Mouse (Mus musculus): ENCODE results near the gene Mnat1. TPM values are rescaled to one million over a fixed set of nuclear protein-coding genes. Genes with fewer than 3 reads are reported as not detected.
"Not testable (repeated sequence)": the region's sequence is repeated elsewhere in the genome, so short reads cannot be mapped to it uniquely, and the experiment has no call there.

Mnat1 gene
- polyA plus RNA-seq, 1 experiment = 2.2 TPM

DNA sequence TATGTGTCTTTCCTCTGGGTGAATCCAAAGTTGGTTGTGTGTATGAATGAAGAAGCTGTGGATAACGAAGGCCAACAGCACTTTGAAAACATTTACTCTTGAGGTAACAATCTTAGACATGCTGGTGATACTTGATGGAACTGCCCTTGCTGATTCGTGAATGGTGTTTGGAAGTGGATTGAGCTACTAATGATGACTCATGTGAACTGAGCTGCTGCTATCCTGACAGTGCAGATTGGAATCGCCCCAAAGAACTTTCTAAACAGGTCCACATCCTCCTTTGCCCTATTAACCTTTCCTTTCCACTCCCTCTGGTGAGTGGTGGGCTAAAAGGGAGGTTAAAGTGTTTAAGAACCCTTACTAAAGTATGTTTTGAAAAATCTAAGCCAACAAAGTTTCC is 17.2 kb downstream of the Mnat1 start:
- Histone ChIP-seq H3K27me3 (ENCODE audit: control insufficient read depth, insufficient read depth, low read length) (no peaks in the 10 kb centered on the region), H3K4me3 (ENCODE audit: extremely low read depth, insufficient read depth, insufficient read length) (no peak overlapping the region), H3K4me1 (ENCODE audit: control insufficient read depth, insufficient read depth, insufficient read length) (no peaks in the 10 kb centered on the region), H3K27ac (ENCODE audit: insufficient read depth, low read length) (no peak overlapping the region), H3K36me3 (ENCODE audit: control insufficient read depth, insufficient read depth, low read length) (no peaks in the 10 kb centered on the region)
- WGBS = 76% methylated on average over 3 of the region's 3 CpGs
- no peak for DNase-seq (ENCODE audit: low read depth in 1 of 2, low spot score in 2 of 2)
- TF ChIP-seq POLR2A (IDR thresholded peaks at IDR 0.05; ENCODE audit: low read depth, low read length) = no peak
- TF ChIP-seq CTCF (IDR thresholded peaks at IDR 0.05; ENCODE audit: extremely low read depth, insufficient read depth, insufficient read length, insufficient replicate concordance) = no peak

DNA sequence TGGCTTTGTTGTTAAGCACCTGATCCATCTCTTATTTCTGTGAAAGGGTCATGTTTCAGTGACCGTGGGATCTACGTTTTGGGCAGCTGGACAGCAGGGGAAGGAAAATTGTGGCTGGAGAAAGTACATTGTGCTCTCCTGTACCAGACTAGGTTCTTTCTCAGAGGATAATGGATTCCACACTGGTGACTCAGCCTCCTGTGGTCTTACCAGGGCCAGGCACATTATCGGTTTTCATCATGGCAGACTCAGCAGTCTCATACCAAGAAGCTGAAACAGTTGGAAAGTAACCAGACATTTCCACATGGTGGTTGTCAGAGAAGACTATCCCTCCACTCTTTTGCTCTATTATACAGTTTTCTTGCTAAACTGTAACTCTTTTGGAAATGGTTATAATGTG is 23.7 kb downstream of the Mnat1 start:
- H3K27me3 ChIP-seq (ENCODE audit: control insufficient read depth, insufficient read depth, low read length) = no peaks in the 10 kb centered on the region
- DNase-seq (ENCODE audit: low read depth in 1 of 2, low spot score in 2 of 2) = no peak
- no peak for TF ChIP-seq CTCF (IDR thresholded peaks at IDR 0.05; ENCODE audit: extremely low read depth, insufficient read depth, insufficient read length, insufficient replicate concordance)
- TF ChIP-seq POLR2A (IDR thresholded peaks at IDR 0.05; ENCODE audit: low read depth, low read length) = no peak
- no peak overlapping the region for H3K27ac ChIP-seq (ENCODE audit: insufficient read depth, low read length)
- 83% methylated on average over 3 of the region's 3 CpGs for WGBS
- no peaks in the 10 kb centered on the region for H3K4me1 ChIP-seq (ENCODE audit: control insufficient read depth, insufficient read depth, insufficient read length)
- H3K4me3 ChIP-seq (ENCODE audit: extremely low read depth, insufficient read depth, insufficient read length) = no peak overlapping the region
- H3K36me3 ChIP-seq (ENCODE audit: control insufficient read depth, insufficient read depth, low read length) = no peaks in the 10 kb centered on the region

GRCm38 (mm10) chr12:73151038-73151437 is 27.5 kb downstream of the Mnat1 start:
- WGBS = 86% methylated on average over 5 of the region's 5 CpGs
- not testable (repeated sequence) for H3K4me3 ChIP-seq (ENCODE audit: extremely low read depth, insufficient read depth, insufficient read length); DNase-seq (ENCODE audit: low read depth in 1 of 2, low spot score in 2 of 2); H3K27me3 ChIP-seq (ENCODE audit: control insufficient read depth, insufficient read depth, low read length); H3K36me3 ChIP-seq (ENCODE audit: control insufficient read depth, insufficient read depth, low read length); H3K4me1 ChIP-seq (ENCODE audit: control insufficient read depth, insufficient read depth, insufficient read length); H3K27ac ChIP-seq (ENCODE audit: insufficient read depth, low read length)

DNA sequence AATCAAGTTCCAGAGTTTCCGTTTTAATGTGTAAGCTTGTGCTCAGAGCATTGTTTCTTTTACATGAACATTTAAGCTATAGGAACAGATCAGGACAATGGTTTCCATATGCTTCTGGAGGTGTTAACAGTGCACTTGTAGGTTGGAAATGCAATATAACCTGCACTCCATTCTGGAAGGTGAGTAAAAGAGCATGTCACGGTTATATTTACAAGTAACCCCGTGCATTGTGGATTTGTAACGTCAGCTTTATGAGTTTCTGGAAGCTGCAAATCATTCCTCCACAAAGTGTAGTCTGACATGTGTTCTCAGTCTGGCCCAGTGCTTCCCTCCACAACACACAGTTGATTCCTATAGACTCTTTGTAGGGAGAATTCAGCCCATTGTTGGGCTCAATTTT is 30.6 kb downstream of the Mnat1 start:
- WGBS = 89% methylated on average over 4 of the region's 4 CpGs
- no peak for DNase-seq (ENCODE audit: low read depth in 1 of 2, low spot score in 2 of 2)
- H3K36me3 ChIP-seq (ENCODE audit: control insufficient read depth, insufficient read depth, low read length) = no peaks in the 10 kb centered on the region; the same call in 1 of the 2 replicates

DNA sequence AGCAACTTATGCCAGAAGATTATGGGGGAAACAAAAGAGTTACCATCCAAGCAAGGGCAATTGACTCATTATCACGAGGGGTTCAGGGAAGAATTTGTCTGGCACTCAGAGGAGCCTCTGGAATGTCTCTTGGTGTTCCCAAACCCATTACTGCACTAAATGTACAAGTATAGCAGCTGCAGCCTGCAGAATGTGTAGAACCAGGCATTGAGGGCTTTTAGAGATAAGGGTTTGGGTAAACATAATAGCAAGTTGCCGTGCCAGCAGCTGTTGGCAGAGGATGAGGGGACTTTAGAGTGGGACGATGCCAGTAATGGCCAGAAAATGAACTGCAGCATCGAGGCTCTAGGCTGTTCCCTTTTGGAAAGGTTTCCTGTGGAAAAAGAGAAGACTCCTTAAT is 36.8 kb downstream of the Mnat1 start:
- no peak for DNase-seq (ENCODE audit: low read depth in 1 of 2, low spot score in 2 of 2)

More for the DNA sequence above, 30.6 kb downstream of the Mnat1 start:
- H3K4me3 ChIP-seq (ENCODE audit: extremely low read depth, insufficient read depth, insufficient read length) = no peak overlapping the region
- TF ChIP-seq CTCF (IDR thresholded peaks at IDR 0.05; ENCODE audit: extremely low read depth, insufficient read depth, insufficient read length, insufficient replicate concordance) = no peak
- no peak for TF ChIP-seq POLR2A (IDR thresholded peaks at IDR 0.05; ENCODE audit: low read depth, low read length)
- no peaks in the 10 kb centered on the region for H3K27me3 ChIP-seq (ENCODE audit: control insufficient read depth, insufficient read depth, low read length)
- no peaks in the 10 kb centered on the region for H3K4me1 ChIP-seq (ENCODE audit: control insufficient read depth, insufficient read depth, insufficient read length)
- H3K27ac ChIP-seq (ENCODE audit: insufficient read depth, low read length) = no peak overlapping the region

DNA sequence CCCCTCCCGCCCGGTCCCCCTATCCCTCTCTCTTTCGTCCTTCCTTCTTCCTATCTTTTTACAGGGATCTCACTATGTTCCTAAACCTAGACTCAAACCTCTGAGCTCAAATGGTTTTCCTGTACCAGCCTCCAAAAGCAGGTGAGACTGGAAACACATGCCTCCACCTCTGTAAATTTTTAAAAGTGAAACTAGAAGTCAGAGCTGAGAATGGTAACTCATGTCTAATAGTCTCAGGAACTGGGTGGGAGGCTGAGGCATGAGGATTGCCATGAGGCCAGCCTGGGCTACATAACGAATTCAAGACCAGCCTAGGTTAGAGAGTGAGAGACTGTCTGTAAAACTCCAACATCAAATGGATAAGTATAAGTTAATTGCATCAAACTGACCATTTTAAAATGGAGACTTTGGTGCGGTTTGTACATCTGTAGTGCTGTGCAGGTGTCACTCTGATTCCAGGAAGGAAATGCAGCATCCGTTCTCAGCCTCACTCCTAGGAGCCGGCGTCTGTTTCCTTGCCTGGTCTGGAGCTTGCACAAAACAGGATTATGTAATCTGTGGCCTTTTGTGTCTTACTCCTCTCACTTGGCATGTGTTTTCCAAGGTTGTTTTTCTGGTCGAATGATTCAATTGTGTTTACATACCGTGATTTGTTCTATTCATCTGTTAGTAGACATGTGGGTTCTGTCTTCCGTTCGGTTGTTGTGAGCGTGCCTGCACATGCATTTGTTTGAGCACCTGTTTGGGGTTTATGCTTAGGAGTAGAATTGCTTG is 39.1 kb downstream of the Mnat1 start:
- no peak for DNase-seq (ENCODE audit: low read depth in 1 of 2, low spot score in 2 of 2)
- WGBS = 49% methylated on average over 13 of the region's 13 CpGs

More for the DNA sequence above, 36.8 kb downstream of the Mnat1 start:
- 77% methylated on average over 4 of the region's 4 CpGs for WGBS
- Histone ChIP-seq H3K4me1 (ENCODE audit: control insufficient read depth, insufficient read depth, insufficient read length) (no peaks in the 10 kb centered on the region), H3K27ac (ENCODE audit: insufficient read depth, low read length) (no peak overlapping the region), H3K36me3 (ENCODE audit: control insufficient read depth, insufficient read depth, low read length) (no peaks in the 10 kb centered on the region; the same call in 1 of the 2 replicates), H3K4me3 (ENCODE audit: extremely low read depth, insufficient read depth, insufficient read length) (no peak overlapping the region), H3K27me3 (ENCODE audit: control insufficient read depth, insufficient read depth, low read length) (no peaks in the 10 kb centered on the region)
- no peak for TF ChIP-seq CTCF (IDR thresholded peaks at IDR 0.05; ENCODE audit: extremely low read depth, insufficient read depth, insufficient read length, insufficient replicate concordance)
- TF ChIP-seq POLR2A (IDR thresholded peaks at IDR 0.05; ENCODE audit: low read depth, low read length) = no peak

GRCm38 (mm10) chr12:73170794-73171193 is 47.3 kb downstream of the Mnat1 start:
- 83% methylated on average over 6 of the region's 6 CpGs for WGBS
- H3K27ac ChIP-seq (ENCODE audit: insufficient read depth, low read length) = no peak overlapping the region
- TF ChIP-seq POLR2A (IDR thresholded peaks at IDR 0.05; ENCODE audit: low read depth, low read length) (no peak), CTCF (IDR thresholded peaks at IDR 0.05; ENCODE audit: extremely low read depth, insufficient read depth, insufficient read length, insufficient replicate concordance) (no peak)

More for the DNA sequence above, 39.1 kb downstream of the Mnat1 start:
- no peaks in the 10 kb centered on the region for H3K27me3 ChIP-seq (ENCODE audit: control insufficient read depth, insufficient read depth, low read length)
- H3K36me3 ChIP-seq (ENCODE audit: control insufficient read depth, insufficient read depth, low read length) = no peaks in the 10 kb centered on the region
- TF ChIP-seq POLR2A (IDR thresholded peaks at IDR 0.05; ENCODE audit: low read depth, low read length) (no peak), CTCF (IDR thresholded peaks at IDR 0.05; ENCODE audit: extremely low read depth, insufficient read depth, insufficient read length, insufficient replicate concordance) (no peak)
- no peak overlapping the region; the same call in 1 of the 2 replicates for H3K4me3 ChIP-seq (ENCODE audit: extremely low read depth, insufficient read depth, insufficient read length)
- no peaks in the 10 kb centered on the region for H3K4me1 ChIP-seq (ENCODE audit: control insufficient read depth, insufficient read depth, insufficient read length)
- no peak overlapping the region for H3K27ac ChIP-seq (ENCODE audit: insufficient read depth, low read length)

More at GRCm38 (mm10) chr12:73170794-73171193, 47.3 kb downstream of the Mnat1 start:
- no peak overlapping the region for H3K4me3 ChIP-seq (ENCODE audit: extremely low read depth, insufficient read depth, insufficient read length)
- no peaks in the 10 kb centered on the region for H3K4me1 ChIP-seq (ENCODE audit: control insufficient read depth, insufficient read depth, insufficient read length)
- H3K36me3 ChIP-seq (ENCODE audit: control insufficient read depth, insufficient read depth, low read length) = peaks cover 5% of the 10 kb centered on the region; the same call in 1 of the 2 replicates
- no peak for DNase-seq (ENCODE audit: low read depth in 1 of 2, low spot score in 2 of 2)
- H3K27me3 ChIP-seq (ENCODE audit: control insufficient read depth, insufficient read depth, low read length) = no peaks in the 10 kb centered on the region

All from spleen, adult 2 months (tissue).